Mouse (Mus musculus) heart, postnatal 25 days (tissue): Measurements from ENCODE around the gene Mterf2. TPM values are rescaled to one million over a fixed set of nuclear protein-coding genes. Genes with fewer than 3 reads are reported as not detected.

Experiments used
- DNase-seq: peaks from one replicate; pipeline ENCODE4 v3.0.0; 2022; ENCODE audit warnings: low spot score
- intact Hi-C: fragments of 180-260 bp; cut with DNase I; formaldehyde crosslinking; loops from one replicate; pipeline ENCODE4 v1.15.1; 2025
- total RNA-seq, 2 experiments: library from RNA; stranded (reverse); gene quantifications; 2 replicates each; pipeline ENCODE4 v1.2.3; 2021

The Mterf2 gene
- total RNA-seq, 2 experiments from 2014 or later: 21.5 to 24.3 TPM

- intact Hi-C loops: no loop called here
- DNase-seq: no peak
Measured at GRCm38 (mm10) chr10:85071605-85072152, 56.1 kb downstream of the Mterf2 start.

Other genes with a start within 250 kb of the Mterf2 start
- 10 to 100 TPM; 30.1 to 32.3 TPM for gene Ric8b, start 210.4 kb downstream of the Mterf2 start, total RNA-seq
- gene Fhl4, start 25.5 kb downstream of the Mterf2 start, total RNA-seq: under 1 TPM; 0.22 to 0.31 TPM
- gene Tmem263, start 25.4 kb downstream of the Mterf2 start, total RNA-seq: 10 to 100 TPM; 15.3 to 16.8 TPM
- 10 to 100 TPM in 1 of 2 experiments, 1 to 10 TPM in 1; 9.6 to 16.0 TPM for gene Cry1, start 57.0 kb upstream of the Mterf2 start, total RNA-seq